Mouse (Mus musculus): ENCODE results near the gene Akap6.

GRCm38 (mm10) chr12:52726434-52727231 lies 27.4 kb downstream of the Akap6 start:
- no peak for TF ChIP-seq CTCF (IDR thresholded peaks at IDR 0.05; ENCODE audit: low read depth, low read length)
- TF ChIP-seq POLR2A (IDR thresholded peaks at IDR 0.05; ENCODE audit: extremely low read depth, insufficient read depth, low read length), result no peak

Data from liver, adult 2 months (tissue).